Mouse (Mus musculus) E14TG2a.4 (cell line): ENCODE data around the gene Bhmt.
"Not testable (repeated sequence)": the region's sequence is repeated elsewhere in the genome, so short reads cannot be mapped to it uniquely, and the experiment has no call there.

Experiments used
- H3K27me3 ChIP-seq: 2 replicates; pipeline ENCODE4 v1.6.1; 2014; ENCODE audit warnings: low read length, control low read depth; ENCODE audit not compliant: insufficient read depth
- H3K36me3 ChIP-seq: 2 replicates; pipeline ENCODE4 v1.6.1; 2014; ENCODE audit warnings: low read length, control low read depth; ENCODE audit not compliant: insufficient read depth
- H3K4me1 ChIP-seq: replicated peaks from 2 replicates; pipeline ENCODE4 v1.6.1; 2014; ENCODE audit warnings: low read depth, low read length, control low read depth
- H3K4me3 ChIP-seq: replicated peaks from 2 replicates; pipeline ENCODE4 v1.5.1; 2014; ENCODE audit warnings: mild to moderate bottlenecking, low read length
- H3K9me3 ChIP-seq: 2 replicates; pipeline ENCODE4 v1.6.1; 2014; ENCODE audit warnings: low read length, control low read depth
- CTCF ChIP-seq: conservative IDR thresholded peaks from 2 replicates; pipeline ENCODE4 v1.5.1; 2014; ENCODE audit warnings: low read length
- NANOG ChIP-seq: IDR thresholded peaks from 2 replicates; pipeline ENCODE4 v1.6.1; 2014; ENCODE audit warnings: borderline replicate concordance, low read length, mixed read lengths
- POU5F1 ChIP-seq: IDR thresholded peaks from 2 replicates; pipeline ENCODE4 v1.6.1; 2014; ENCODE audit warnings: low read length, borderline replicate concordance

Gene Bhmt

DNA sequence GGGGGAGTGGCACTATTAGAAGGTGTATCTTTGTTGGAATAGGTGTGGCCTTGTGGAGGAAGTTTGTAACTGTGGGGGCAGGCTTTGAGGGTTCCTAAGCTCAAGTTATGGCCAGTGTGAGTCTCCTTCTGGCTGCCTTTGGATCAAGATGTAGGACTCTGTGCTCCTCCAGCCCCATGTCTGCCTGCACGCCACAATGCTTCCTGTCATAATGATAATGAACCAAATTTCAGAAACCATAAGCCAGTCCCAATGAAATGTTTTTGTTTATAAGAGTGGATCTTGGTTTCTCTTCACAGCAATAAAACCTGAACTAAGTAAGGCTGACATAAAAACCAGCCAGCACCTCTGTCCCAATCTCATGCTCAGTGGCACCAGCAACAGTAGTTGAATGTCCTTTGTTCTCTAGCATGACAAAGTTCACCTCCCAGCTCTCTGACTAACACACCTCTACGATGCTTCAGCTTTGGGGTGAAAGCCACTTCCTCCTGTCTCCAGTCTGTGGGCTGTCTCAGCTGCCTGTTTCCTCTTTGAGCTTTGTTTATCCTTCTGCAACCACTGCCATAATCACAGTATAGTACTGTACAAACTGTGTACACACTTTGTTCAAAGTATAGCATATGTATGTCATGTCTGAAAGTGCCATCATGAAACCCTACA, 44.6 kb downstream of the Bhmt start:
- no peak for TF ChIP-seq NANOG
- no peak for TF ChIP-seq POU5F1
- TF ChIP-seq CTCF: no peak
- H3K9me3 ChIP-seq: no peaks in the 10 kb centered on the region
- no peaks in the 10 kb centered on the region for H3K4me1 ChIP-seq
- no peaks in the 10 kb centered on the region for H3K27me3 ChIP-seq
- no peaks in the 10 kb centered on the region for H3K36me3 ChIP-seq
- no peak overlapping the region for H3K4me3 ChIP-seq

DNA sequence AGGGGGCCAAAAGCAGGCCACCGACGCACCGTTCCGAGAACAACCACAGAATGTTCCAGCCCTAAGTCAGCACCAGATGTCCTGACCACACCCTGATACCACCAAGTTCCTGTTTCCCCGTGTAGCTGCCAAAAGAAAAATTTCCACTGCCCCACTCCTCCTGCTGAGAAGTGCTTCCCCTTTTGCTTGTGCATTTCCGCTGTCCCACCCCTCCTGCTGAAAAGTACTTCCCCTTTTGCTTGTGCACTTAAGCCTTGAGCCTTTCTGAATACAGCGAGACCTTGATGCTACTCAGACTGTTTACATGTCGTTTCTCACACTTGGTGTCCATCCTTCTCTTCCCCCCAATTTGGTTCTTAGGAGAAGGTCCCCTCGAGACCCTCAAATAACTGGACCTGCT, 55.2 kb downstream of the Bhmt start:
- not testable (repeated sequence) for H3K27me3 ChIP-seq, H3K36me3 ChIP-seq, H3K4me3 ChIP-seq, H3K4me1 ChIP-seq
- peaks cover 37% of the 10 kb centered on the region for H3K9me3 ChIP-seq

DNA sequence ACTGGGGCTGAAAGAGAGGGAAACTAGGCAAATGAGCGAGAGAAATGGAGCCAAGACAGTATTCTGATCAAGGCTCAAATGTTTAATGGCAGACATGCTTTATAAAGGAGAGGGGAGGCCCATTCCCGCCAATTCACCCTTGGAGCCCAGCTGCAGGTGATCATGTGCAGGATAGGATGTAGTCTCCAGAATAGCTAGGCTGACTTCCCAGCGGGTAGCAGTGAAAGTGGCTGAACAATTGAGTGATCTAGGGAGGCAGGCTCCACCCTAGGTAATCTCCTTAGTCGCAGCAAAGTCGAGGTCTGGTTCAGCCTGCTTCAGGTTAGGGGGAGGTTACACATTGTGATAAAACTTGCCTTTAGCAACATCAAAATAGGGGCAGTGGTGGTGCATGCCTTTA, 57.3 kb downstream of the Bhmt start:
- TF ChIP-seq CTCF: no peak
- TF ChIP-seq NANOG: no peak
- no peak for TF ChIP-seq POU5F1
- Histone ChIP-seq H3K4me1 (no peaks in the 10 kb centered on the region), H3K9me3 (peaks cover 38% of the 10 kb centered on the region), H3K36me3 (no peaks in the 10 kb centered on the region), H3K4me3 (no peak overlapping the region), H3K27me3 (no peaks in the 10 kb centered on the region)

DNA sequence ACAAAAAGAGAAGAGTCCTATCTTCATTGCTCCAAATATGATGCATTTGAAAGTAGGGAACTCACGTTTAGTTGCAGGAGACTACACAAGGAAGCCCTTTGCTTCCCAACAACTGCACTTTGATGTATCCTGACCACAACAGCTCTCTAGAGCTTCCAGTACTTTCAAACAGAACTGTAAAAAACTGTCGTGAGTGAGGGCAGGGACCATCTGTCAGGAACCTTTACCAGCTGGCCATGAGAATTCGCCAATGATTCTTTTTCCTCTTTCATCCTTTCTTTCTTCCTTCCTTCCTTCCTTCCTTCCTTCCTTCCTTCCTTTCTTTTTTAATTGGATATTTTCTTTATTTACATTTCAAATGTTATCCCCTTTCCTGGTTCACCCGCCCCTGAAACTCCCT, 68.1 kb downstream of the Bhmt start:
- H3K4me1 ChIP-seq: no peaks in the 10 kb centered on the region
- H3K4me3 ChIP-seq: no peak overlapping the region
- TF ChIP-seq NANOG (no peak), CTCF (no peak), POU5F1 (no peak)
- H3K36me3 ChIP-seq: no peaks in the 10 kb centered on the region
- H3K27me3 ChIP-seq: no peaks in the 10 kb centered on the region
- no peaks in the 10 kb centered on the region for H3K9me3 ChIP-seq
